Mouse (Mus musculus): ENCODE data around the gene Rnf220. TPM values are rescaled to one million over a fixed set of nuclear protein-coding genes. Genes with fewer than 3 reads are reported as not detected.
A peak's percentile ranks its signal among the peaks of the same experiment; 100 is the strongest.

Rnf220 gene
- polyA plus RNA-seq, 1 experiment from 2014 or later = 106 TPM

DNA sequence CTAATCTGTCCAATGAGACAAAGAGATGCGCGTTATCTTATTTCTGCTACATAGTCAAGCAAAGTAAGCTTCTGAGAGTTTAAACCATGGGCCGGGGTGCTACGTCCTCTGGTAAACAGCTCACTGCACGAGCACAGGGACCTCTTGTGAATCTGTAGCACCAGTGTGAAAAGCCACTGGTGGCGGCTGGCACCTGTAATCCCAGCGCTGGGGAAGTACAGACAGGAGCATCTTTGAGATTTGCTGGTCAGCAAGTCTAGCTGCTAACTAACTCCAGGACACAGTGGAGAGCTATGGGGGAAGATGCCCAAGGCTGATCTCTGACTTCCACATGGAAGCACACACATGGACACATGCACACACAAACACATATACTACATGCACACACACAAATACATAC, 28.9 kb downstream of the Rnf220 start:
- H3K4me3 ChIP-seq = no peak overlapping the region
- no peak overlapping the region for H3K27ac ChIP-seq
- no peaks in the 10 kb centered on the region for H3K9me3 ChIP-seq (replicated peaks)
- H3K27me3 ChIP-seq (ENCODE audit: low read depth, poor library complexity, severe bottlenecking) = 0 out of 2 replicates have a peak, but pooled peaks cover 3% of the 10 kb centered on the region
- H3K4me1 ChIP-seq = peaks cover 23% of the 10 kb centered on the region
- WGBS = 83% methylated on average over 7 of the region's 7 CpGs
- H3K36me3 ChIP-seq = peaks cover 15% of the 10 kb centered on the region; the same call in 1 of the 2 replicates
- no peak for DNase-seq (ENCODE audit: low spot score)

DNA sequence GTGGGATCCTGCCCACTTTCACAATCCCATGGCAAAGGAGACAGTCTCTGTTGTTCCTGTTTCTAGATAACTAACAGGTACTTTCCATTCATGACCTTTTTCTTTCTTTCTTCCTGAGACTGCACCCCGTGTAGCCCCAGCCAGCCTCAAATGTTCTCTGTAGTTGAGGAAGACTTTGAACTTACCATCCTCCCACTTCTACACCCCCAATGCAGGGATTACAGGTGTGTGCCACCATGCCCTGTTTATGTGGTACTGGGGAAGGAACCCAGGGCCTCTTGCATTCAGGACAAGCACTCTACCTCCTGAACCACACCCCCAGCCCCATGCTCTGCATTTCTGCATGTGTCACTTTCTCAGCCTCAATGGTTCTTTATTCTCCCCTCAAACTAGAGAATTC, 47.7 kb downstream of the Rnf220 start:
- Histone ChIP-seq H3K4me3 (no peak overlapping the region), H3K36me3 (0 out of 2 replicates have a peak, but pooled peaks cover 3% of the 10 kb centered on the region)

DNA sequence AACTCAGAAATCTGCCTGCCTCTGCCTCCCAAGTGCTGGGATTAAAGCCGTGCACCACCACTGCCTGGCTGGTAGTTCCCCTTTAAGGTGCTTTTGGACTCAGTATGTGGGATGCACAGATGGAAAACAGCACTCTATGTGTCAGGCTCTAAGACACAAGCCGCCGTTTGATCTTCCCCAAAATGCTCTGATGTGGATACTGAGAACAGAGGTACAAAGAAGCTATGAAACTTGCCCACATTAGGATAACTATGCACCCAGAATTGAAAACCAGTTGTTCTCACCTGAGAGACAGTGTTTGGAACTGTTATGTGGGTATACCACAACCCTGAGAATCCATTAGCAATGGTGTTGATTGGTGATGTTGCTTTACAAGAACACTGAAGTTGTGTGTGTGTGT, 48.9 kb downstream of the Rnf220 start:
- H3K4me1 ChIP-seq = no peaks in the 10 kb centered on the region
- DNase-seq (ENCODE audit: low spot score) = no peak
- no peak overlapping the region for H3K4me3 ChIP-seq
- WGBS = 89% methylated on average over 3 of the region's 3 CpGs
- no peaks in the 10 kb centered on the region for H3K9me3 ChIP-seq (replicated peaks)
- H3K27me3 ChIP-seq (ENCODE audit: low read depth, poor library complexity, severe bottlenecking) = no peaks in the 10 kb centered on the region
- H3K36me3 ChIP-seq = 0 out of 2 replicates have a peak, but pooled peaks cover 3% of the 10 kb centered on the region
- H3K27ac ChIP-seq = no peak overlapping the region

More for the DNA sequence above, 47.7 kb downstream of the Rnf220 start:
- 94% methylated on average over 1 of the region's 1 CpGs for WGBS
- Histone ChIP-seq H3K27me3 (ENCODE audit: low read depth, poor library complexity, severe bottlenecking) (no peaks in the 10 kb centered on the region), H3K27ac (no peak overlapping the region), H3K4me1 (peaks cover 2% of the 10 kb centered on the region; the same call in 1 of the 2 replicates), H3K9me3 (replicated peaks) (no peaks in the 10 kb centered on the region)
- DNase-seq (ENCODE audit: low spot score) = no peak

DNA sequence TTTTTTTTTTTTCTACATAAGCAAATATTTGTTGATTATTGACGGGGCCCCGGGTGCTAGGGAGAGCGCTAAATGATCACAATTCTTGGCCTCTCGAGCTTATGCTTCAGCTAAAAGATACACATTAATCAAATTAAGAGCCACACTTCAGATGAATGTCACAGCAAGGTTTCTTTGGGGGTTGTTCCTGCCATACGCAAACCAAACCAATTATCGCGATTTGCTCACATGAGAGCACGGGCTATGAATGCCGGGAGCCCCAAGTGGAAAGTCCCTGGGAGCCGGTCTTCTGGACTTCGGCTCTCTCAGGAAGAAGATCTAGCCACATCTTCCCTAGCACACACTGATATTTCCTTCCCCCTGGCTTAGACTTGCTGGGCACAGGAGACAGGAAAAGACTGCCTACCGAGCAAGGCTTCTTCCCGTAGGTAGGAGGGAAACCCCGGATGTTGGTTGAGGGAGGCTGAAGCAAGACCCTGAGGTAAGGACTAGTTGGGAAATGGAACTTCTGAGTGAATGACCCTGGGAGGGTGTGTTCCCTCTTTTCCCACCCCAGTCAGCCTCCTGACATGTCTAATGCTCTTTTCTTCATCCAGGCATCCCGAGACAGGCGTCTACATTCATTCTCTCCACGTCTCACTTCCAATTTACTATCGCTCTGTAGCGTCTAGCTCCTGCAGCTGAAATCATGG, 51.2 kb downstream of the Rnf220 start:
- WGBS = 87% methylated on average over 19 of the region's 19 CpGs
- Histone ChIP-seq H3K36me3 (0 out of 2 replicates have a peak, but pooled peaks cover 3% of the 10 kb centered on the region), H3K27ac (no peak overlapping the region), H3K27me3 (ENCODE audit: low read depth, poor library complexity, severe bottlenecking) (0 out of 2 replicates have a peak, but pooled peaks cover 5% of the 10 kb centered on the region), H3K9me3 (replicated peaks) (no peaks in the 10 kb centered on the region), H3K4me1 (no peaks in the 10 kb centered on the region), H3K4me3 (no peak overlapping the region)
- no peak for DNase-seq (ENCODE audit: low spot score)

DNA sequence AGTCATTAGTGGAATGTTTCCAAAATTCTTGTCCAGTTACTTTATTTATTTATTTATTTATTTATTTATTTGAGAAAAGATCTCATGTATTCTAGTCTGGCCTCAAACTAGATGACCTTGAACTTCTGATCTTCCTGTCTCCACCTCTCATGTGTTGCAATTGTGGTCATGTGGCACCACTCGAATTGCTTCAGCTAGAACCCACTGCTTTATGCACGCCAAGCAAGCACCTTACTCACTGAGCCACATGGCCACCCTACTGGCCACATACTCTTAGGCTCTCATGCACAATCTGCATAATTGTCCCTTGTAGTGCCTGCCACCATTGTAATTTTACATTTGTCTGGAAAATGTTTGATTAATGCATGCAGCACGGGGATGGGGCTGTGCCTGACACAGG, 57.9 kb downstream of the Rnf220 start:
- Histone ChIP-seq H3K27me3 (ENCODE audit: low read depth, poor library complexity, severe bottlenecking) (peaks cover 24% of the 10 kb centered on the region), H3K9me3 (replicated peaks) (no peaks in the 10 kb centered on the region)

DNA sequence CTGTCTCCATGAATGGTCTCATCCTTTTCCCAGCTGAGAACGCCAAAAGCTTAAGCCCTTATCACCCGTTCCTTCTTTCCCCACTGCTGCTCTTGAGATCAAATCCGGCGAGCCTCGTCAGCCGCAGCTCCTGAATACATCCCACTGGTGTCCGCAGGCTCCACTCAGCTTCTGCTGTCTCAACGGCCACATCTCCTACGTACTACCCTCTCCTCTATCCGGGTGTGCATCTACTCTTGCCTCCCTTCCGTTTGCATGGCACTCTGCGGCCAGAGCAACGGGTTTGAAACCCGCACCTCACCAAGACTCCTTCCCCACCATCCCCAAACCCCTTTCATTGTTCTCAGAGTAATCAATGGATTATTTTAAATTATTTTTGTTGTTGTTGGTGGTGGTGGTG, 58.8 kb downstream of the Rnf220 start:
- H3K27me3 ChIP-seq (ENCODE audit: low read depth, poor library complexity, severe bottlenecking) = peaks cover 24% of the 10 kb centered on the region
- H3K4me1 ChIP-seq = peaks cover 25% of the 10 kb centered on the region
- no peaks in the 10 kb centered on the region for H3K9me3 ChIP-seq (replicated peaks)
- no peak overlapping the region for H3K27ac ChIP-seq
- no peaks in the 10 kb centered on the region for H3K36me3 ChIP-seq
- no peak overlapping the region for H3K4me3 ChIP-seq
- DNase-seq (ENCODE audit: low spot score) = no peak
- WGBS = 82% methylated on average over 14 of the region's 14 CpGs

More for the DNA sequence above, 57.9 kb downstream of the Rnf220 start:
- WGBS = 90% methylated on average over 3 of the region's 3 CpGs
- Histone ChIP-seq H3K36me3 (no peaks in the 10 kb centered on the region), H3K4me3 (no peak overlapping the region), H3K4me1 (peaks cover 22% of the 10 kb centered on the region), H3K27ac (no peak overlapping the region)
- no peak for DNase-seq (ENCODE audit: low spot score)

DNA sequence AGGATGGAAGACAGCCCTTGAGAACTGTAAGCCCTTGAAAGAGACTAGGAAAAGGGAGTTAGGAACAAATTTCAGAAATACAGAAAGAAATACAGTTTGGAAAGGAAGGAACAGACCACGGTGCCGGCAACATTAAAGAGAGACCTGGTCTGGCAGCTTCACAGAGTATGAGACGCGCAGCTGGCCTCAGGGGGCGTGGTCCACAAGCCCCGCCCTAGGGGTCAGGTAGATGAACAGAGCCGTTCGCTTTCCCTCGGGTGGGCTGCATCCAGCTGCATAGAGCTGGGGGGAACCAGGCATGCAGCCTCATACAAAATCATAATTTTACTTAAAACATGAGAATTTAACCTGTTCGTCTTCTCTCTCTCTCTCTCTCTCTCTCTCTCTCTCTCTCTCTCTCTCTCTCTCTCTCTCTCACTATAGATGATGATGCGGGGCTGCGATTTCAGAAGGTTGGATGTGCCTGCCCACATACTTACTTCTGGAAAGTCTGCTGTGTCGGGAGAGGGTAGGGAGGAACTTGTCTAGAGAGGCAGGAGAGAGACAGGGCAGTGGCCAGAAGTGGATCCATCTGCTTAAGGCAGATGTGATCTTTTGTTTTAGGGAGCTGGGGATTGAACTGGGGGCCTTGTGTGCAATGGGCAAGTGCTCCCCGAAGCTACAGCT, 59.7 kb downstream of the Rnf220 start:
- no peaks in the 10 kb centered on the region for H3K36me3 ChIP-seq
- WGBS = 25% methylated on average over 14 of the region's 14 CpGs
- H3K4me1 ChIP-seq = peaks cover 25% of the 10 kb centered on the region
- no peak overlapping the region for H3K4me3 ChIP-seq
- no peaks in the 10 kb centered on the region for H3K9me3 ChIP-seq (replicated peaks)
- no peak overlapping the region for H3K27ac ChIP-seq
- peak; percentile 60 for DNase-seq (ENCODE audit: low spot score)
- H3K27me3 ChIP-seq (ENCODE audit: low read depth, poor library complexity, severe bottlenecking) = peaks cover 24% of the 10 kb centered on the region

DNA sequence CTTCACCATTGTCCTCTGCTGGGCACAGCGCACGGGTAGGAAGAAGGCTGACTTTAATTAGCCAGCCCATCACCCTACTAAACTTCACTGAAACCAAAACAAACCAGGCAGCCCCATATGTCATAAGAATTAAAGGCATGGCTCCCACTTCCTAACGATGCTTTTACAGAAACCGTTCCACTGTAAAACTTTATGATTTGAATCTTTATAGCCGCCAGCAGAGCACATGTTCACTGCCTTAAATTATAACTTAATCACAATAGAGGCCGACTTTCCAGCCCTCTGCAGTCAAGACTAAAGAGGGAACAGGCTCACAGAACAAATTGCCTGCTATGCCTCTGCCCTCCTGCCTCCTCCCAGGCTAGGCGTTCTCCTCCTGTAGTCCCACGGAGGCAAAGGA, 62.5 kb downstream of the Rnf220 start:
- H3K27me3 ChIP-seq (ENCODE audit: low read depth, poor library complexity, severe bottlenecking) = peaks cover 43% of the 10 kb centered on the region
- peaks cover 31% of the 10 kb centered on the region for H3K4me1 ChIP-seq
- no peak overlapping the region for H3K4me3 ChIP-seq
- no peaks in the 10 kb centered on the region for H3K36me3 ChIP-seq
- no peak for DNase-seq (ENCODE audit: low spot score)
- WGBS = 45% methylated on average over 8 of the region's 8 CpGs
- no peak overlapping the region for H3K27ac ChIP-seq
- no peaks in the 10 kb centered on the region for H3K9me3 ChIP-seq (replicated peaks)

DNA sequence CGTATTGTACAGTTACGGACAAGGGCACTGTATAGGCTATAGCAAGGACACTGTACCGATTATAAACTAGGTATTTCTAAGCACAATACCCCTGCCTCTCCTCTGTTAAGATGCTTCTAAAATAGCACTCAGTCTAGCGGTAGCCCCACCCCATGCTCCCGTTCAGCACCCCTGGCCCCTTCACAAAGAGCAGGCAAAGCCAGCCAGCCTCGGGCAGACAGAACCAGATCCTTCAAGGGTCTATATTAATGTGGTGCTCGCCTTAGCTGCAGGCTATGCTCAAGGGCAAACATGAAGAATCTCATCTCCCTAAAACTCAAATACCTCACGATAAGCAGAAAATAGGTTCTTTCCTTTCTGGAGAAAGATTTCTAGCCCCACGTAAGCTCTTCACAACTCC, 67.2 kb downstream of the Rnf220 start:
- Histone ChIP-seq H3K4me1 (peaks cover 36% of the 10 kb centered on the region), H3K27me3 (ENCODE audit: low read depth, poor library complexity, severe bottlenecking) (peaks cover 40% of the 10 kb centered on the region), H3K4me3 (no peak overlapping the region), H3K36me3 (no peaks in the 10 kb centered on the region), H3K27ac (no peak overlapping the region), H3K9me3 (replicated peaks) (no peaks in the 10 kb centered on the region)
- WGBS = 78% methylated on average over 9 of the region's 9 CpGs
- no peak for DNase-seq (ENCODE audit: low spot score)

DNA sequence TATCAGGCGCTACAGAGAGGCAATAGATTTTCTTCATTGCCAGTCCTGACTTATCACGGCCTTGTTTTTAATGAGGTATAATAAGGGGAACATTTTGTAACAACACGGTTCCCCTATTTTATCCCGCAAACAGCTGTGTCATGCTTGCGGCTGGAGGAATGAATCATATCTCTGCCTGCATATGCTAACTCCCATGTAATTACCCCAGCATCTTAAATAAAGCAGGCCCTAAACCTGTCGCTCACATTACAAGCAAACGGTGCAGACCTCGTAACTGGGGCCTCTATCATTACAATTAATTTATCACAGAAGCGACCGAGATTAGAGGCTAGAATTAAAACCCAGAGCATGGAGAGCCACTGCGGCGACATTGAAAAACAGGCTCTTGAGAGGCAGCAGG, 69.3 kb downstream of the Rnf220 start:
- Histone ChIP-seq H3K4me3 (0 out of 2 replicates have a peak overlapping the region, but pooled peaks have one; percentile 4), H3K27me3 (ENCODE audit: low read depth, poor library complexity, severe bottlenecking) (peaks cover 40% of the 10 kb centered on the region), H3K36me3 (no peaks in the 10 kb centered on the region), H3K4me1 (peaks cover 26% of the 10 kb centered on the region), H3K27ac (no peak overlapping the region), H3K9me3 (replicated peaks) (no peaks in the 10 kb centered on the region)
- WGBS = 30% methylated on average over 12 of the region's 12 CpGs
- no peak for DNase-seq (ENCODE audit: low spot score)

DNA sequence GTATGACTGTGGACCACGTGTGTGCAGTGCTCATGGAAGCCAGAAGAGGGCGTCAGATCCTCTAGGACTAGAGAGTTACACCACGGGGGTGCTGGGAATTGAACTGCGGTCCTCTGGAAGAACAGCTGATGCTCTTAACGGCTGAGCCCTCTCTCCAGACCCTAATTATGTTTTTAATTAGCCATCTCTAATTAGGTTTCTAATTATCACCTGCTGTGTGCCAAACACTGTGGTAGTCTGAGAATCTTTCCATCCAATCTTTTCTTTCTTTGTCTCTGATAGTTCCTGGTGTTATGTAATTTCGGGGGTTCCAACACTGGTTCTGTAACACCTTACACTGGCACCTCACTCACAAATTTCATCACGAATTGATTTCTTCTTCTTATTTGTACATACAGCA, 75.8 kb downstream of the Rnf220 start:
- H3K4me3 ChIP-seq = no peak overlapping the region
- peaks cover 14% of the 10 kb centered on the region for H3K4me1 ChIP-seq
- 92% methylated on average over 7 of the region's 7 CpGs for WGBS
- no peaks in the 10 kb centered on the region for H3K9me3 ChIP-seq (replicated peaks)
- H3K27me3 ChIP-seq (ENCODE audit: low read depth, poor library complexity, severe bottlenecking) = no peaks in the 10 kb centered on the region
- DNase-seq (ENCODE audit: low spot score) = no peak
- H3K36me3 ChIP-seq = 0 out of 2 replicates have a peak, but pooled peaks cover 3% of the 10 kb centered on the region
- no peak overlapping the region for H3K27ac ChIP-seq

DNA sequence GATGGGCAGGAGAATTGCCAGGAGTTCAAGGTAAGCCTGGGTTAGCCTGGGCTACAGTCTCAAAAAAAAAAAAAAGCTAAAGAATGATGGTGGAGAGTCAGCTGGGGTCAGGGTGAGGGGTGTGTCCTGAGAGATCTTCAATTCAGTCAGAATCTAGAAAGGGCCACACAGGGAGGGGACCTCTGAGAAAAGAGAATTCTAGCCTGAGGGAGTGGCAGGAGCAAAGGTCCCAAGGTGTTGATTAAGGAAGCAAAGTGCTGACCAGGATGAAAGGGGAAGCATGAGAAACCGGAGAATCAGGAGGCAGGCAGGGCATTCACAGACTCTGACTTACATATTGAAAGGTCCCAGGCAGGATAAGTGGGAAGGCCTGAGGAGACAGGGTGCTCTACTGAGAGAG, 80.0 kb downstream of the Rnf220 start:
- H3K4me1 ChIP-seq = peaks cover 47% of the 10 kb centered on the region
- H3K9me3 ChIP-seq (replicated peaks) = no peaks in the 10 kb centered on the region
- WGBS = 24% methylated on average over 1 of the region's 1 CpGs
- no peak overlapping the region for H3K4me3 ChIP-seq
- no peak overlapping the region for H3K27ac ChIP-seq
- 0 out of 2 replicates have a peak, but pooled peaks cover 3% of the 10 kb centered on the region for H3K36me3 ChIP-seq
- DNase-seq (ENCODE audit: low spot score) = no peak
- no peaks in the 10 kb centered on the region for H3K27me3 ChIP-seq (ENCODE audit: low read depth, poor library complexity, severe bottlenecking)

DNA sequence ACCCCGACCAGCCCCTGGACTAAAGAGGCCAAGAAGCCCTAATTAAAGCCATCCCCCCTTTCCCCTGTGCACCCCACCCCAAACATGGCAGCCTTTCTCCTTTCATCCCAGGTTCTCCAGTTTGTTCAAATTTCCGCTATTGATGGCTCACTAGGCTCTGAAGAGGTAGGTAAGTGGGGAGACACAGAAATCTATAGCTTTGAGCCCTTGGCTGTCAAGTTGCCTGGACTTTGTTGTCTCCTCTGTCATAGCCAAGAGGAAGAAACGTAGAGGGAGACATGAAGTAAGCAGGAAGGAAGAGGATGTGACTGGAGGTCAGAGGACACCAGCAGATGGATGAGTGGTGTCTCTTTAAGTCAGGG, 86.8 kb downstream of the Rnf220 start:
- peak overlapping the region; percentile 24 for H3K4me3 ChIP-seq
- DNase-seq (ENCODE audit: low spot score) = no peak
- H3K27me3 ChIP-seq (ENCODE audit: low read depth, poor library complexity, severe bottlenecking) = peaks cover 16% of the 10 kb centered on the region
- peak overlapping the region; percentile 89 for H3K27ac ChIP-seq
- WGBS = 12% methylated on average over 3 of the region's 3 CpGs
- no peaks in the 10 kb centered on the region for H3K36me3 ChIP-seq
- H3K4me1 ChIP-seq = peaks cover 89% of the 10 kb centered on the region
- H3K9me3 ChIP-seq (replicated peaks) = no peaks in the 10 kb centered on the region

Data from limb, embryonic 10.5 days (tissue).